Mouse (Mus musculus) forebrain, embryonic 12.5 days (tissue): ENCODE measurements around the gene Bag5. TPM values are rescaled to one million over a fixed set of nuclear protein-coding genes. Genes with fewer than 3 reads are reported as not detected.
A peak's percentile ranks its signal among the peaks of the same experiment; 100 is the strongest.
"Not testable (repeated sequence)": the region's sequence is repeated elsewhere in the genome, so short reads cannot be mapped to it uniquely, and the experiment has no call there.

Source experiments
- ATAC-seq: fragments of 200-750 bp; cut with Nextera tagmentation; 2 replicates; pipeline ENCODE4 v1.8.0; 2017; ENCODE audit warnings: moderate TSS enrichment; ENCODE audit not compliant: low FRiP score
- H3K27ac ChIP-seq: fragments of 300-500 bp; sonication (generic); 2 replicates; pipeline ENCODE4 v1.5.1; 2016; ENCODE audit warnings: mild to moderate bottlenecking
- H3K27me3 ChIP-seq: fragments of 300-500 bp; sonication (generic); 2 replicates; pipeline ENCODE4 v1.6.1; 2016; ENCODE audit warnings: mild to moderate bottlenecking
- H3K36me3 ChIP-seq: fragments of 300-500 bp; sonication (generic); replicated peaks from 2 replicates; pipeline ENCODE4 v1.6.1; 2016; ENCODE audit warnings: mild to moderate bottlenecking
- H3K4me1 ChIP-seq: fragments of 300-500 bp; sonication (generic); 2 replicates; pipeline ENCODE4 v1.6.1; 2016
- H3K4me2 ChIP-seq: fragments of 300-500 bp; sonication (generic); 2 replicates; pipeline ENCODE4 v1.6.1; 2016; ENCODE audit warnings: mild to moderate bottlenecking, moderate library complexity
- H3K4me3 ChIP-seq: fragments of 300-500 bp; sonication (generic); replicated peaks from 2 replicates; pipeline ENCODE4 v1.5.1; 2016; ENCODE audit warnings: mild to moderate bottlenecking
- H3K9ac ChIP-seq: fragments of 300-500 bp; sonication (generic); 2 replicates; pipeline ENCODE4 v1.6.1; 2016; ENCODE audit warnings: mild to moderate bottlenecking
- H3K9me3 ChIP-seq: fragments of 300-500 bp; sonication (generic); 2 replicates; pipeline ENCODE4 v1.6.1; 2016
- WGBS: fragments of 180-500 bp; shearing (Covaris S2); methylation state at CpG from one replicate; pipeline ENCODE4 v1.1.7; 2016; 5-methylcytosine and 5-hydroxymethylcytosine counted together
- polyA plus RNA-seq: library from polyadenylated mRNA; unstranded; fragments of >200 nt; fragmentation: Nextera tagmentation; extraction: Ambion mirVana; gene quantifications from 2 replicates; pipeline ENCODE4 v1.2.1, GENCODE M21; 2016

The Bag5 gene
- polyA plus RNA-seq, 1 experiment from 2014 or later: 62.7 TPM

DNA sequence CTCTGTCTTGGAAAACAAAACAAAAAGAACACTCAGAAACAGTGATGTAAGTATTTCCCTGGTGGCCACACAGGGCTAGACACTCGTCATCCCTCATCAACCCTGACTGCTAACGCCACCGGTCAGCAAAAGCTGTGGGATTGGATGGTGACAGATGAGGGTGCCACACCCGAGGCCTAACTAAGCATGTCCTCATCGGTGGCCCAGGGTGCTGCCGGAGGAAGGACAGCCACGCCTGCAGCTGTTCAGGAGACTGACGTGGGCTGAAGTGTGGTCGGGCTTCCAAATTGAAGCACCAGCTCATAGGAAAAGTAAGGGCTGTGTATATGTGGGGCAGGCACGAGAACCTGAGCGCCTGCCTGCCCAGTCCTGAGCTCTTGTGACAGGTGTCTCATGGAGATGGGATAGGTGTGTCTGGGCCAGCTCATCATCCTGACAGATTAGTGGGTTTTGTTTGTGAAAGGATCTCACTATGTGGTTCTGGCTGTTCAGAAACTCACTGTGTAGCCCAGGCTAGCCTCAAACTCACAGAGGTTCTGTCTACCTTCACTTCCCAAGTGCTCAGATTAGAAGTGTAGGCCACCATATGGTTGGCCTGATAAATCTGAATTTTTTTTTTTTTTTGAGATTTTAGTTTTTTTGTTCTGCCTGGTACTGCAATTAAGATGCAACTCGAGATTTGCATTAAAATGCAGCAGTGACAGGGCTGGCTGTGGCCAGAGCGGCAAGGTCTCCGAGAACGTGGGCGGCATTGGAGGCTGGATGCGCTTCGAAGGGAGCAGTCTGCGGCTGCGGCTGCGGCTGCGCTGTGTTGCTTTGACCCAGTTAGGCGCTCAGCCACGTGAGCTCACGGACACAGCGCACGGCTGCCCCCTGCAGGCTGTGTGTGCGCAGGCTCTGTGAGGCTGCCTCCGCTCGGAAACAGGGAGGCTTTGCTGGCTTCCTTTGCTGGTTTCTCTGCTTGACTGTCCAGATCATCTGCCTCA is 19.1 kb upstream of the Bag5 start:
- peak overlapping the region; percentile 38 for H3K9ac ChIP-seq
- H3K9me3 ChIP-seq: no peaks in the 10 kb centered on the region
- no peak overlapping the region for H3K27ac ChIP-seq
- 34% methylated on average over 30 of the region's 30 CpGs for WGBS
- peaks cover 19% of the 10 kb centered on the region for H3K36me3 ChIP-seq
- no peak overlapping the region for H3K4me3 ChIP-seq
- H3K4me2 ChIP-seq: peak overlapping the region; percentile 22; the same call in 1 of the 2 replicates
- ATAC-seq: peak; percentile 90
- peaks cover 4% of the 10 kb centered on the region; the same call in 1 of the 2 replicates for H3K27me3 ChIP-seq
- peaks cover 10% of the 10 kb centered on the region for H3K4me1 ChIP-seq

DNA sequence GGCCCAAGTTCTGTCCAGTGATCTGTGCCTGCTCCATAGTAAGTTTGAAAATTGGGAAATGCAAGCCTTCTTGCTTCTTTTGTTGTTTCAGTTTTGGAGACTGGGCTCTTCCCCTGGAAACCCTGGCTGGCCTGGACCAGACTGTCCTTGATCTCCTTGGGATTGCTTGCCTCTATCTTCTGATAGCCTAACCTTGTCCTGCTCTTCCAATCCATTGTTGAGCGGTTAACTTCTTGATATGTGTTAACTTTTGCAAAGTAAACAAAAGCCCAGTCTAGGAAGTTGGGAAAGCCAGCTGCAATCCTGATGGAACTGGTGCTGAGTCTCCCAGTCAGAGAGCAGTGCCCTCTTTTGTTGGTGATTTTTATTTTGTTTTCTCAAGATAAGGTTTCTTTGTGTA is 14.9 kb upstream of the Bag5 start:
- ATAC-seq: no peak
- no peak overlapping the region for H3K4me3 ChIP-seq
- no peaks in the 10 kb centered on the region for H3K9me3 ChIP-seq
- peaks cover 4% of the 10 kb centered on the region; the same call in 1 of the 2 replicates for H3K27me3 ChIP-seq
- H3K4me1 ChIP-seq: peaks cover 20% of the 10 kb centered on the region
- 91% methylated on average over 1 of the region's 1 CpGs for WGBS
- H3K27ac ChIP-seq: no peak overlapping the region
- H3K4me2 ChIP-seq: no peak overlapping the region
- H3K36me3 ChIP-seq: peaks cover 42% of the 10 kb centered on the region
- H3K9ac ChIP-seq: no peak overlapping the region

DNA sequence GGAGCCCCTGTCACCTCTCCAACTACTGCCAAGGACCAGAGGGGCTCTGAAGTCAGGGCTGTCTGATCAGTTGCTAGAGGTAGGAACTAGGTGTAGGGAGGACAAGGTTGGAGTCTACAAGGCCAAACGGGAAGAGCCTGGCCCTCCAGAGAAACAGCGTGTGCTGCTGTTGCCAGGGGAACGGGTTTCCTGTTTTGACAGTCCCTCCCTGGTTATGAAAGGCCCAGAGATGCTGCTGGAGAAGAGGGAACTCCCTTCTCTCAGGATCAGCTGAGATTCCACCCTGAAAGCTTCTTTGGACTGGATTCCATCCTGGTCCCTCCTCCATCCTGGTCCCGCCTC is 13.0 kb upstream of the Bag5 start:
- no peak overlapping the region for H3K4me3 ChIP-seq
- H3K9me3 ChIP-seq: no peaks in the 10 kb centered on the region
- no peak overlapping the region; the same call in 1 of the 2 replicates for H3K9ac ChIP-seq
- ATAC-seq: no peak
- H3K27me3 ChIP-seq: no peaks in the 10 kb centered on the region
- H3K4me1 ChIP-seq: peaks cover 10% of the 10 kb centered on the region
- 80% methylated on average over 4 of the region's 4 CpGs for WGBS
- H3K27ac ChIP-seq: 0 out of 2 replicates have a peak overlapping the region, but pooled peaks have one; percentile 9
- peaks cover 38% of the 10 kb centered on the region for H3K36me3 ChIP-seq
- H3K4me2 ChIP-seq: no peak overlapping the region

DNA sequence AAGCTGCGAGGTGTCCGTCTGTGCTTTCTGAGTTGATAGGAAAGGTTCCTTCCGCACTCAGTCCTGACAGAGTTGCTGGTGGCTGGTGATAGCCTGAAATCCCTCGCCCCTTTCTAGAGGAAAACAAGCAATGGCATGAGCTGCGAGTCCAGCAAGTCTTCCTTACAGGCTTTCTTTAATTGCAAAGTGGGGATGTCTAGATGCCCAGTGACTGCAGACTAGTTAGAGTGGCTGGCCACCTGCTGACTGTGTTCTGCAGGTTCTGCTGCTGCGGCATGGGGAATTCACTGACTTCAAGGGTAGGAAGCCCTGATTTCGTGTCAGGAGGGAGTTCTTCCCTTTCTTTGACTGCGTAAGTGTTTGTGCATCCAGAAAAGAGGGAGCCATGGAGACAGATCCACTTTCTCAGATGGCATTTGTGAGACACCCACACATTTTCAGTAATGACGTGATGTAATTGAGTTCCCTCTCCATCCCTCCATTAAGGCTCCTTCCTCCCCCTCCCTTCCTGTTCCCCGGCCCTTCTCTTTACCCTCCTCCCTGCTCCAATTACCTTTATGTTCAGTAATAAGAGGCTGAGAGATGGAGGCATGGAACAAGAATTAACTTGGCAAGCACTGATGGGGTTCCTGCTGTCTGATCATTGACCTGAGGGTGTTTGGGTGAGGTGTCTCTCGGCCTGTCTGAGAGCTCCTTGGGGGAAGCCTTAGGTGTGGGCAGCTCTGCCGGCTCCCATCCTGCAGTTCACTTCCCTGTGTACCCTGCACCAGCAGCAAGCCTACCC is 12.5 kb upstream of the Bag5 start:
- no peak overlapping the region for H3K4me2 ChIP-seq
- H3K9ac ChIP-seq: no peak overlapping the region; the same call in 1 of the 2 replicates

DNA sequence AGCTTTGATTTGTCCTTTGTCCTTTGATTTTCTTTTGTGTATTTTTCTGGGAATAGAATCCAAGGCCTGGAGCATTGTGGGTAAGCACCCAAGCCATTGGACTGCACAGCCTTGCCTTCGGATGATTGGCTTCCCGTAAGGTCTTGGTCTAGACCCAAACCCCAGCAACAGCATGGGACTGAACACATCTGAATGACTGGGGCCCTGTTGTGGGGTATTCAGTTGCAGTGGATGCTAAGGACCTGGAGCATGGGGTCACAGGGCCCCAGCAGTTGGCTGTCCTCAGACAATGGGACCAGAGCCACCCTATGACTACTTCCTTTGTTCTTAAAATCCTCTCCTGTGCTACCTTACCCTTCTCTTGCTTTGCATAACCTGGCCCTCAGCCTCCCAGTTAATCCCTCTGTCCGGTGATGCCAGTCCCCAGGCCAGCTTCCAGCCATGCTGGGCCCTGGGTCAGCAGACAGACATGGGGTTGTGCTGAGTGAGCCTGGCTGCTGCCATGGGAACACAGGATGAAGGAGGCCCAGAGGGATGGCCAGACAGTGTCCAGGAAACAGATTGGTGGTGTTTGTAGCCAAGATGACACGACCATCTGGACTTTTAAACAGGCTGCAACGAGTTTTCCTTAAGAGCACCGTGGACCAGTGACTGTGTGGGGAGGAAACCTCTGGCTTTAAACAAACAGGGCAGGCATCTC is 11.7 kb upstream of the Bag5 start:
- H3K9me3 ChIP-seq: no peaks in the 10 kb centered on the region
- H3K4me1 ChIP-seq: peaks cover 10% of the 10 kb centered on the region
- no peaks in the 10 kb centered on the region for H3K27me3 ChIP-seq
- H3K9ac ChIP-seq: no peak overlapping the region
- WGBS: 39% methylated on average over 6 of the region's 6 CpGs
- H3K4me2 ChIP-seq: no peak overlapping the region
- peak overlapping the region; percentile 68 for H3K27ac ChIP-seq
- H3K4me3 ChIP-seq: no peak overlapping the region
- peaks cover 35% of the 10 kb centered on the region for H3K36me3 ChIP-seq
- no peak for ATAC-seq

More for the DNA sequence above, 12.5 kb upstream of the Bag5 start:
- H3K4me1 ChIP-seq: peaks cover 10% of the 10 kb centered on the region
- no peaks in the 10 kb centered on the region for H3K9me3 ChIP-seq
- peaks cover 38% of the 10 kb centered on the region for H3K36me3 ChIP-seq
- 71% methylated on average over 12 of the region's 12 CpGs for WGBS
- H3K27me3 ChIP-seq: no peaks in the 10 kb centered on the region
- H3K4me3 ChIP-seq: no peak overlapping the region
- peak overlapping the region; percentile 68; the same call in 1 of the 2 replicates for H3K27ac ChIP-seq
- peak; percentile 14; the same call in 1 of the 2 replicates for ATAC-seq

DNA sequence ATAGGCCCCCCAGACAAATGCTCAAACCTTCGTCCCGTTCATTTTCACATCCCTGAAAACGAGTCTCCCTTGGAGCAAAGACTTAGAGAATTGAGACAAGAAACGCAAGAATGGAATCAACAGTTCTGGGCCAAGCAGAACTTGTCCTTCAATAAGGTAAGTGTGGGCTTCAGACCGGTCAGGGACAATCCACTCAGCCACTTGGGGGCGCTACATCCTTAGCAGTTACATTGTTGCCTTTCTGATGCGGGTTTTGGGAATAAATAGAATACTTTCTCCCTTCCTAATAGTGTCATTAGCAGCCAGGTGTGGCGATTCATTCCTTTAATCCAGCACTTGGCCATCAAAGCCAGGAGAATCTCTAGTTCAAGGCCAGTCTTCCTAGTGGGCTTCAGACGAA is 9.6 kb upstream of the Bag5 start:
- ATAC-seq: no peak
- Histone ChIP-seq H3K4me2 (no peak overlapping the region), H3K27ac (no peak overlapping the region), H3K9ac (no peak overlapping the region), H3K4me3 (no peak overlapping the region), H3K36me3 (peaks cover 24% of the 10 kb centered on the region), H3K9me3 (no peaks in the 10 kb centered on the region), H3K4me1 (peaks cover 17% of the 10 kb centered on the region), H3K27me3 (no peaks in the 10 kb centered on the region)
- 72% methylated on average over 9 of the region's 9 CpGs for WGBS

DNA sequence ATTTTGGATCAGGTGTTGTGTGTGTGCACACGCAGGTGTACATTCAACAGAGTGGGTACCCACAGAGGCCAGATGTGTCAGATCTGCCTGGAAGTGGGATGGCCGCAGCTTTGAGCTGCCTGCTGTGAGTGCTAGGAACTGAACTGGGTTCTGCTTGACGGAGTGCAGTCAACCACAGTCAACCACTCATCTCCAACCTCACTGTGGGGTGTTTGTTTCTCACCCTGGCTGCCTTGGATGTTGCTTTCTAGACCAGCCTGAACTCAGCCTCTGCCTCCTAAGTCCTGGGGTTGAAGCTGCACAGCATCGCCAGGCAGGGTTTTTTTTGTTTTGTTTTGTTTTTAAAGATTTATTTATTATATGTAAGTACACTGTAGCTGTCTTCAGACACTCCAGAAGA is 7.2 kb upstream of the Bag5 start:
- H3K27ac ChIP-seq: no peak overlapping the region
- no peak overlapping the region for H3K9ac ChIP-seq
- no peak overlapping the region for H3K4me3 ChIP-seq
- WGBS: 84% methylated on average over 4 of the region's 4 CpGs
- H3K36me3 ChIP-seq: peaks cover 27% of the 10 kb centered on the region
- peaks cover 17% of the 10 kb centered on the region for H3K4me1 ChIP-seq
- H3K9me3 ChIP-seq: no peaks in the 10 kb centered on the region
- H3K27me3 ChIP-seq: no peaks in the 10 kb centered on the region
- ATAC-seq: no peak
- no peak overlapping the region for H3K4me2 ChIP-seq

DNA sequence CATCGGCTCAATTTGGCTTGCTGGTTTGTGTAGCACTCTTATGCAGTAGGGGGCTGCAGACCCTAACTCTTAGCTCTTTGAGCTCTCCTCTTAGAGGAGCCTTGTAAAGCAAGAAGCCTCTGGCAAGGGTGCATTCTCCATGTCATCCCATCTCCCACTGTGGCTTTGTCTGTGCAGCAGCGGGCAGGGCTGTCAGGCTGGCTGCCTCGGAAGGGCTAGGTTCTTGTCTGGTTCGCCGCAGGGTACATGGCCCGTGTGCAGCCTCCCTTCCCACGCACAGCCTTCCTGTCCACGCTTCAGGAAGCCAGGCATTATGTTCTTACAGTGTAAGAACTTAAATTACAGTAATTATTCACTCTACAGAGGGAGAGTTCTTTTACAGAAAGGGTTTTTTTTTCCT is 5.6 kb upstream of the Bag5 start:
- WGBS: 34% methylated on average over 8 of the region's 8 CpGs
- H3K4me2 ChIP-seq: no peak overlapping the region
- no peaks in the 10 kb centered on the region for H3K27me3 ChIP-seq
- no peak for ATAC-seq
- H3K9me3 ChIP-seq: no peaks in the 10 kb centered on the region
- H3K4me3 ChIP-seq: no peak overlapping the region
- H3K27ac ChIP-seq: peak overlapping the region; percentile 70
- H3K4me1 ChIP-seq: peaks cover 22% of the 10 kb centered on the region
- H3K36me3 ChIP-seq: peaks cover 13% of the 10 kb centered on the region
- H3K9ac ChIP-seq: peak overlapping the region; percentile 22; the same call in 1 of the 2 replicates

DNA sequence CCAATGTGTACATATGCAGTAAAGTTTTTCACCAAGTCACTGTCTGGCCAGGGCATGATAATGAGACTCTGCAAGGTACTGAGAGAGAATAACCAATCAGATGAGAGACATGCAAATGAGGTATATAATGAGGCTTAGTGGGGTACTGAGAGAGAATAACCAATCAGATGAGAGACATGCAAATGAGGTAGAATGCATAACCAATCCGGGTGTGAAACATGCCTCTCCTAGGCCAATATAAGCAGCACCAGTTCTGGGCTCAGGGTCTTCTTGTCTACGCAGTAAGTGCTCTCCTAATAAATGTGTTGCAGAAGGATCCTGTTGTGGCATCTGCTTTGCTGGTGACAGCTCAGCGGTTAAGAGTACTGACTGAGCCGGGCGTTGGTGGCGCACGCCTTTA is 3.4 kb upstream of the Bag5 start:
- WGBS: 97% methylated on average over 7 of the region's 7 CpGs
- peaks cover 9% of the 10 kb centered on the region for H3K36me3 ChIP-seq
- no peak overlapping the region for H3K27ac ChIP-seq

DNA sequence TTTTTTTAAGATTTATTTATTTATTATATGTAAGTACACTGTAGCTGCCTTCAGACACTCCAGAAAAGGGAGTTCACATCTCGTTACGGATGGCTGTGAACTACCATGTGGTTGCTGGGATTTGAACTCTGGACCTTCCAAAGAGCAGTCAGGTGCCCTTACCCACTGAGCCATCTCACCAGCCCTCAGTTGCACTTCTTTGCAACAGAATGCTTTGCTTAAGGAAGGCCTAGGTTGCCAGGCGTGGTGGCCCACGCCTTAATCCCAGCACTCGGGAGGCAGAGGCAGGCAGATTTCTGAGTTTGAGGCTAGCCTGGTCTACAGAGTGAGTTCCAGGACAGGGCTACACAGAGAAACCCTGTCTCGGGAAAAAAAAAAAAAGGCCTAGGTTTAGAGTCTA is 823 bp upstream of the Bag5 start:
- WGBS: 78% methylated on average over 6 of the region's 6 CpGs
- Histone ChIP-seq H3K4me1 (peaks cover 33% of the 10 kb centered on the region), H3K36me3 (peaks cover 35% of the 10 kb centered on the region), H3K4me2 (peak overlapping the region; percentile 93), H3K9ac (0 out of 2 replicates have a peak overlapping the region, but pooled peaks have one; percentile 95), H3K4me3 (peak overlapping the region; percentile 97)
- H3K27me3 ChIP-seq, H3K27ac ChIP-seq, H3K9me3 ChIP-seq, ATAC-seq: not testable (repeated sequence)

More for the DNA sequence above, 3.4 kb upstream of the Bag5 start:
- no peaks in the 10 kb centered on the region for H3K27me3 ChIP-seq
- no peak overlapping the region for H3K4me3 ChIP-seq
- H3K9me3 ChIP-seq: no peaks in the 10 kb centered on the region
- no peak for ATAC-seq
- H3K4me1 ChIP-seq: peaks cover 30% of the 10 kb centered on the region
- H3K4me2 ChIP-seq: no peak overlapping the region
- no peak overlapping the region for H3K9ac ChIP-seq

DNA sequence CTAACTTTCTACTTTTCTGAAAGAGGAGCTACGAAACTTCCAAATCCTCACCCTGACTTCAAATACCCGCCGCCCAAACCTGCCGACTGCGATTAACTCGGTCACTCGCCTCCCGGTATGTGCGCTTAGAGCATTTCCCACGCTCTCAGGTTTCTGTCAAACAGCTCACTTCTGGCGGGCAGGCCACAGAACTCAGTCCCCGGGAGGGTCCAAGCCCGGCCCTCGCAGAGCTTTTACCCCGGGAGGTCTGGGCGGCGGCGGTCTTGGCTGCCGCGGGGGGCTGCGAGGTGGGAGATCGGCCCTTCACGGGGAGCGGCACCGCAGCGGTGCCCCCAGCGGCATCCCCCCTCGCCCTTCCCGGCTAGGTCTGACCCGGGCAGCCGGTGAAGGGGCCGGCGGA is 581 bp downstream of the Bag5 start:
- H3K4me2 ChIP-seq: peak overlapping the region; percentile 93
- no peaks in the 10 kb centered on the region for H3K27me3 ChIP-seq
- H3K36me3 ChIP-seq: peaks cover 49% of the 10 kb centered on the region
- H3K4me1 ChIP-seq: peaks cover 27% of the 10 kb centered on the region
- ATAC-seq: no peak
- WGBS: under 1% methylated on average over 33 of the region's 33 CpGs
- H3K9me3 ChIP-seq: no peaks in the 10 kb centered on the region
- peak overlapping the region; percentile 95 for H3K9ac ChIP-seq
- H3K4me3 ChIP-seq: peak overlapping the region; percentile 97
- peak overlapping the region; percentile 83 for H3K27ac ChIP-seq

DNA sequence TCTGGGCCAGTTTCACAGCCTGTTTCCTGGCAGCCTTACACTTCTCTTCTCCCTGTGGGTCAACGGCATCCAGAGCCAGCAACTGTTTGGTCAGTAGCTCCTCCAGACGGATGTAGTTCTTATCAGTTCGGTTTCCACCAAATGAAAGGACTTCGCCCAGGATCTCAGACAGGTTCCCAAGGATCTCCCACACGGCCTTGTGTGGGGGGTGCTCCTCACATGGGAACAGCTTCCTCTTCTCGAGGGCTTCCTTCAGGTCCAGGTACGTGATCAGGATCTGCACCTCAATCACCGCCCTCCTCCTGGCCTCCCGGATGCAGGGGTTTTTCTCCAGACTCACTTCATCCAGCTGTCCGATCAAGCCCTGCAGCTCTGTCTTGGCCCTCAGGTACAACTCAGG is 3.0 kb downstream of the Bag5 start:
- Histone ChIP-seq H3K4me1 (peaks cover 26% of the 10 kb centered on the region), H3K4me3 (no peak overlapping the region), H3K27me3 (no peaks in the 10 kb centered on the region), H3K27ac (no peak overlapping the region), H3K4me2 (no peak overlapping the region), H3K36me3 (peaks cover 46% of the 10 kb centered on the region), H3K9ac (no peak overlapping the region), H3K9me3 (no peaks in the 10 kb centered on the region)
- WGBS: 94% methylated on average over 10 of the region's 10 CpGs
- no peak for ATAC-seq
